Mouse (Mus musculus) limb, embryonic 13.5 days (tissue): ENCODE measurements around the gene Gimap8. TPM values are rescaled to one million over a fixed set of nuclear protein-coding genes. Genes with fewer than 3 reads are reported as not detected.
"Not testable (repeated sequence)": the region's sequence is repeated elsewhere in the genome, so short reads cannot be mapped to it uniquely, and the experiment has no call there.

ENCODE experiments used
- ATAC-seq: fragments of 200-750 bp; cut with Nextera tagmentation; 2 replicates; pipeline ENCODE4 v1.8.0; 2017; ENCODE audit warnings: low read depth, moderate number of reproducible peaks, moderate TSS enrichment; ENCODE audit not compliant: low FRiP score
- H3K27ac ChIP-seq: fragments of 300-500 bp; sonication (generic); 2 replicates; pipeline ENCODE4 v1.5.1; 2015; ENCODE audit warnings: inconsistent platforms, mild to moderate bottlenecking, moderate library complexity
- H3K27me3 ChIP-seq: fragments of 300-500 bp; sonication (generic); 2 replicates; pipeline ENCODE4 v1.6.1; 2015; ENCODE audit warnings: mild to moderate bottlenecking, inconsistent platforms
- H3K36me3 ChIP-seq: fragments of 300-500 bp; sonication (generic); 2 replicates; pipeline ENCODE4 v1.6.1; 2015; ENCODE audit warnings: inconsistent platforms, mild to moderate bottlenecking, moderate library complexity
- H3K4me1 ChIP-seq: fragments of 300-500 bp; sonication (generic); 2 replicates; pipeline ENCODE4 v1.6.1; 2015; ENCODE audit warnings: inconsistent platforms
- H3K4me2 ChIP-seq: fragments of 300-500 bp; sonication (generic); replicated peaks from 2 replicates; pipeline ENCODE4 v1.6.1; 2015; ENCODE audit warnings: inconsistent platforms, mild to moderate bottlenecking, moderate library complexity
- H3K4me3 ChIP-seq: fragments of 300-500 bp; sonication (generic); 2 replicates; pipeline ENCODE4 v1.5.1; 2015; ENCODE audit warnings: moderate library complexity, mild to moderate bottlenecking, inconsistent platforms
- H3K9ac ChIP-seq: fragments of 300-500 bp; sonication (generic); 2 replicates; pipeline ENCODE4 v1.6.1; 2015; ENCODE audit warnings: mild to moderate bottlenecking, inconsistent platforms
- H3K9me3 ChIP-seq: fragments of 300-500 bp; sonication (generic); 2 replicates; pipeline ENCODE4 v1.6.1; 2016; ENCODE audit warnings: inconsistent platforms
- WGBS: fragments of 180-500 bp; shearing (Covaris S2); methylation state at CpG from one replicate; pipeline ENCODE4 v1.1.7; 2015; 5-methylcytosine and 5-hydroxymethylcytosine counted together
- polyA plus RNA-seq: library from polyadenylated mRNA; unstranded; fragments of >200 nt; fragmentation: Nextera tagmentation; extraction: Ambion mirVana; gene quantifications from 2 replicates; pipeline ENCODE4 v1.2.1, GENCODE M21; 2015

Gene Gimap8
- polyA plus RNA-seq, 1 experiment from 2014 or later, result 0.70 TPM

DNA sequence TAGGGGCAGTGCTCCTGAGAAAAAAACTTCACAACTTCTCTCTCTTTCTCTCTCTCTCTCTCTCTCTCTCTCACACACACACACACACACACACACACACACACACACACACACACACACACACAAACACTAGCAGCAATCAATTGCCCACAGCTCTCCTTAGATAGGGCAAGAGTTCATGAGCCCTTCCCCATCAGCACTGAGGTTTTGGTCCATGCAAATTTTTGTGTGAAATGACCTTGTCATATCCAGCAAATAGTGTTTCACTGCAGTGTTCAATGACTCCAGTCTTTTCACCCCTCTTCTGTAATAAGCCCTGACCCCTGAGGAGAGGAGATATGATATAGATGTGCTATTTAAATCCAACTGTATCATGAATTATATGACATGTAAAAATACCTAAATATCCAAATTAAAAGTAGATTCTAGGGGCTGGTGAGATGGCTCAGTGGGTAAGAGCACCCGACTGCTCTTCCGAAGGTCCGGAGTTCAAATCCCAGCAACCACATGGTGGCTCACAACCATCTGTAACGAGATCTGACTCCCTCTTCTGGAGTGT is 36.3 kb downstream of the Gimap8 start:
- 90% methylated on average over 4 of the region's 4 CpGs for WGBS
- not testable (repeated sequence) for H3K27ac ChIP-seq, H3K27me3 ChIP-seq, H3K4me1 ChIP-seq, H3K4me3 ChIP-seq, H3K9ac ChIP-seq, ATAC-seq, H3K9me3 ChIP-seq, H3K36me3 ChIP-seq, H3K4me2 ChIP-seq

DNA sequence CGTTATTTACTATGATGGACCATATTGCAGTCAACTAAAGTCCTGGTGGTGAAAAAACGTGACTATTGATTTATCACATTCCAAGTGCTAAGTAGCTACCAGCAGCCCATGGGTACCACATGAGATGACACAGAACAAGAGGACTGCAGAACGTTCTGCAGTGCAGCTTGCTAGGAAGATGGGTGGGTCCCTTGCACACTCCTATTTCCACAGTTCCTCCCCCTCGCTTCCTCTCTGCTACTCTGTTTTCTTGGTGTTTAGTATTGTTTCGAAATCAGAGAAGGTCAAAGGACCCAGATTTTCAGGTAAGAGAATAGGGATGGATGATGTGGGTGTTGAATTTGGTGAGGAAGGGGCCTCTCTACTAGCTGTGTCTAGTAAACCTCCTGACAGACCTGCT is 37.3 kb downstream of the Gimap8 start, which contains the start of gene Gimap4:
Gene Gimap4, plus strand, starts transcription at position 231 of the 400 bp plus-strand sequence.
- Histone ChIP-seq H3K27me3 (no peaks in the 10 kb centered on the region), H3K4me2 (no peak within 1 kb of the TSS), H3K36me3 (no peaks in the 10 kb centered on the region), H3K9me3 (no peaks in the 10 kb centered on the region), H3K4me1 (no peaks in the 10 kb centered on the region), H3K4me3 (no peak within 1 kb of the TSS), H3K27ac (no peak within 1 kb of the TSS), H3K9ac (no peak within 1 kb of the TSS)
- no peak for ATAC-seq
- 73% methylated on average over 5 of the region's 5 CpGs for WGBS

DNA sequence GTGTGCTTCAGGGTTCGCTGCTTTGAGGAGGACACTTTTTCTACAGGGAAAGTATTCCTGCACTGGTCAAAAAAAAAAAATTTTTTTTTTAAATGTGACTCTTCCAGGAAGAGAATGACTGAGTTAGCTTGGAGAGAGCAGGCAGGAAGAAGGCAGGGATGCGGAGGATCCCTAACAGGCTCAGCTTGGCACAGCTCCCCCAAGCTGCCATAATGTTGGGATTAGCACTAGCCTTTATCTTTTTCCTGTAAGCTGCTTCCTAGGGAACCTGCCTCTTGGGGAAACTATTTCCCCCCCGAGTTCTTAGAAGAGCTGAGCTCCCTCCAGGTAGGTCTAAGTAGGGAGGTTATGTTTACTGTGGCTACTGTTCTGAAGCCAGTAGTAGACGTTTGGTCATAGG is 37.8 kb downstream of the Gimap8 start:
- no peaks in the 10 kb centered on the region for H3K27me3 ChIP-seq
- H3K36me3 ChIP-seq, result no peaks in the 10 kb centered on the region
- no peak for ATAC-seq
- H3K27ac ChIP-seq, result no peak overlapping the region
- 61% methylated on average over 4 of the region's 4 CpGs for WGBS
- no peak overlapping the region for H3K4me2 ChIP-seq
- no peaks in the 10 kb centered on the region for H3K4me1 ChIP-seq
- no peak overlapping the region for H3K4me3 ChIP-seq
- H3K9me3 ChIP-seq, result no peaks in the 10 kb centered on the region
- no peak overlapping the region for H3K9ac ChIP-seq

DNA sequence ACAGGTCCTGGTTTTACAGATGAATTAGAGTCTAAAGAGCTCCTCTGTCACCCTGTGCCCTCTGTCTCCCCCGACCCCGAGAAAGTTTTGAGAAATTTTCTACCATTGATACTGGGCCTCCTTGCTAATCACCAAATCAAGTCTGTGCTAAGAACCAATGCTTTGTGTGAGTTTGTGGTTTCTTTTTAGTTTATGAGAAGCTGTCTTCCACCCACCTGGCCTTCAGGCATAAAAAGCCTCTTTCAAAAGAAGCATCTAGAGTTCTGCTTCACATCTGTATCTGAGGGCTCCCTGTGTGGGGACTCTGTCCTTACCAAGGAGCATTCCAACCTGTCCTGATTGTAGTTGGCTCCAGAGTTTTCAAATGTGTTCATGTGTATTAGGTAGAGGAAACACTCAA is 38.2 kb downstream of the Gimap8 start:
- Histone ChIP-seq H3K27me3 (no peaks in the 10 kb centered on the region), H3K4me2 (no peak overlapping the region), H3K27ac (no peak overlapping the region), H3K36me3 (no peaks in the 10 kb centered on the region), H3K9ac (no peak overlapping the region), H3K4me3 (no peak overlapping the region), H3K4me1 (no peaks in the 10 kb centered on the region), H3K9me3 (no peaks in the 10 kb centered on the region)
- 76% methylated on average over 2 of the region's 2 CpGs for WGBS
- no peak for ATAC-seq

DNA sequence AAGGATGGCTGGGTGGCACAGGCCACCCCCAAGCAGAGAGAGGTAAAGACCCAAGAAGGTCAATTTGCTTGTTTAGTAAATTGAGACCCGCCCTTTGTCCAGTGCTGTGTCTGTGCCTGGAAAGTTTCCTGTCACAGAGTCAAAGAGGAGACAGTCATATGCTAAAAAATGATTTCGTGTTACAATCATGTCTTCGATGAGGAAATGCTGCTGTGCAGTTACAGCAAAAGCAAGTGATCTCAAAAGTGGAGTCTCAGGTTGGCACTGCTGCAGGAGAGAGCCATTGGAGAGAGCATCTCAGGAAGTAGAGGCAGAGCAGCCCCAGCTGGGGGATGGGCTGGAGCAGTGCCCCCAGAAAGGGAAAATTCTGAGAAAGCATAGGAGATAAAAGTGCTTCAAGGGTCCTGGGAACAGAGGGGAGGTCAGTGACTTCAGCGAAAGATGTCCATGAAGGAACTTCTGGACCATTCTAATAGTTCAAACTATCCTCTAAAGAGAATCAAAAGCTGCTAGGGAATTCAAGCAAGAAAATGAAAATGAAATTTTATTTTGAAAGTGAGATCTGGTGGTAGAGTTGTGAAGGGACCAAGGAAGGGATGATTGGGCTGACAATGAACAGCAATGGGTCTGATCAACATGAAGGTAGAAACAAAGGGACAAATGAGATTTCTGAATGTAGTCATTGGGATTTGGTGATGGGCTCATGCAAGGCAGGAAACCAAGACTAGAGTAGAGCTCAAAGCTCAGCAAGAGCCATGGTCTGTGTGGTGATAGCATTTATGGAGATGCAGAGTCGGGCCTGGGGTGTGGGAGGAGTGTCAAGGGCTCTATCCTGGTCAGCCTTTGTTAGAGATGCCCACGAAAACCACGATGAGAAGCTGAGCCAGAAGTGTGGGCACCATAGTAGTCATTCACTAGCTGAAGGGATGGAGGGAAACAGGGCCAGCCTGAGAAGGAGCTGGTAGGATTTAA is 38.9 kb downstream of the Gimap8 start:
- no peak for ATAC-seq
- Histone ChIP-seq H3K9ac (no peak overlapping the region), H3K4me3 (no peak overlapping the region), H3K27ac (no peak overlapping the region), H3K36me3 (no peaks in the 10 kb centered on the region), H3K4me1 (no peaks in the 10 kb centered on the region), H3K9me3 (no peaks in the 10 kb centered on the region), H3K27me3 (no peaks in the 10 kb centered on the region), H3K4me2 (no peak overlapping the region)
- WGBS, result 83% methylated on average over 7 of the region's 7 CpGs

DNA sequence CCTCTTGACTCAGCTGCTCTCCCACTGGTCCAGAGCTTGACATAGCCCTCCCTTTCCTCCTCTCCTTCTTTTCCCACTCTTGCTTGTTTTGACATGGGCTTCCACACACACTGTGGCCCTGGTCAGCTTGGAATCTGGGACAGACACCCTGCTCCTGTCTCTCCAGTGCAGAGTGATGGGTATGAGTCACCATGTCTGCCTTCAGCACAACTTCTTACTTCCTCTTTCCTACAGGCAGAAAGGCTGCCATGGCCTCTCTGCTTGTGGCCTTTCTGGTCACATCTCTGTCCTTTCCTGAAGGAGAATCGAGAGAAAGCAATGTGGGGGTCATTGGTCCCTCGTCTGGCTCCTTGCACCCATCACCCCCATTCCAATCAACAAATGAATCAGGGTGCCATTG is 40.0 kb downstream of the Gimap8 start:
- ATAC-seq, result no peak
- H3K27me3 ChIP-seq, result no peaks in the 10 kb centered on the region

DNA sequence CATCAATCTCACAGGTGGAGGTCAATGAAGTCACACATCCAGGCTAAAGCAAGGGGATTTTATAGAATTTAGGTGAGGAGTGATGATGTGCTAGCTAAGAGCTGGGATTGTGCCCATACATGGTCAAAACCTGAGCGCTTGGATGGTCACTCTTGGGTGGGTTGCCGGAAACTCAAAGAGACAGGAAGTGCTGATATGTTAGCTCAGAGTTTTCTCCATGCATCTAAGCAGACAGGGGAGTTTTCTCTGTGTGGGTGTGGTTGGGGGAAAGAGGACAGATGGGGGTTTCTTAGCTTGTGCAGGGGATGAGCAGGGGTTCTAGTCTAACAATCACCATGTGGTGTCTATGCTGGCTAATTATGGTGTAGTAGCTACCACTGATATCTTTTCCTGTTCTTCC is 42.3 kb downstream of the Gimap8 start:
- 81% methylated on average over 2 of the region's 2 CpGs for WGBS
- Histone ChIP-seq H3K4me2 (no peak overlapping the region), H3K9ac (no peak overlapping the region), H3K4me1 (no peaks in the 10 kb centered on the region), H3K27ac (no peak overlapping the region), H3K36me3 (no peaks in the 10 kb centered on the region), H3K4me3 (no peak overlapping the region), H3K27me3 (no peaks in the 10 kb centered on the region), H3K9me3 (no peaks in the 10 kb centered on the region)
- ATAC-seq, result no peak

More for the DNA sequence above, 40.0 kb downstream of the Gimap8 start:
- Histone ChIP-seq H3K4me3 (no peak overlapping the region), H3K9ac (no peak overlapping the region), H3K4me2 (no peak overlapping the region), H3K36me3 (no peaks in the 10 kb centered on the region), H3K4me1 (no peaks in the 10 kb centered on the region), H3K9me3 (no peaks in the 10 kb centered on the region), H3K27ac (no peak overlapping the region)
- 56% methylated on average over 2 of the region's 2 CpGs for WGBS

DNA sequence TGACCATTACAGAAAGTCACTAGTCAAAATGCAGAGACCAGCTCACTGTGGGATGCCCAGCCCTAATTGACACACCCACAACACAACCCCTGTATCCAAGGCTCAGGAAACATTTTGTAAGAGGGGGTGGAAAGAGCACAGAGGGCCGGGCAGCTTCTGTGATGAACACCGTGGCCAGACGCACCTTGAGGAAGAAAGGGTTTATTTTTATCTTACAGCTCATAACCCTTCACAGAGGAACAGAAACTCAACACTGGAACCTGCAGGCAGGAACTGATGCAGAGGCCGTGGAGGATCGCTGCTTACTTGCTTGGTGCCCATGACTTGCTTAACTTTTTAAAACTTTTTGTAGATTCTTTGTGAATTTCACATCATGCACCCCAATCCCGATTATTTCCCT is 45.9 kb downstream of the Gimap8 start:
- Histone ChIP-seq H3K27ac (no peak overlapping the region), H3K4me2 (no peak overlapping the region), H3K4me1 (no peaks in the 10 kb centered on the region), H3K4me3 (no peak overlapping the region), H3K36me3 (no peaks in the 10 kb centered on the region), H3K27me3 (no peaks in the 10 kb centered on the region), H3K9me3 (no peaks in the 10 kb centered on the region), H3K9ac (no peak overlapping the region)
- no peak for ATAC-seq
- 77% methylated on average over 6 of the region's 6 CpGs for WGBS

DNA sequence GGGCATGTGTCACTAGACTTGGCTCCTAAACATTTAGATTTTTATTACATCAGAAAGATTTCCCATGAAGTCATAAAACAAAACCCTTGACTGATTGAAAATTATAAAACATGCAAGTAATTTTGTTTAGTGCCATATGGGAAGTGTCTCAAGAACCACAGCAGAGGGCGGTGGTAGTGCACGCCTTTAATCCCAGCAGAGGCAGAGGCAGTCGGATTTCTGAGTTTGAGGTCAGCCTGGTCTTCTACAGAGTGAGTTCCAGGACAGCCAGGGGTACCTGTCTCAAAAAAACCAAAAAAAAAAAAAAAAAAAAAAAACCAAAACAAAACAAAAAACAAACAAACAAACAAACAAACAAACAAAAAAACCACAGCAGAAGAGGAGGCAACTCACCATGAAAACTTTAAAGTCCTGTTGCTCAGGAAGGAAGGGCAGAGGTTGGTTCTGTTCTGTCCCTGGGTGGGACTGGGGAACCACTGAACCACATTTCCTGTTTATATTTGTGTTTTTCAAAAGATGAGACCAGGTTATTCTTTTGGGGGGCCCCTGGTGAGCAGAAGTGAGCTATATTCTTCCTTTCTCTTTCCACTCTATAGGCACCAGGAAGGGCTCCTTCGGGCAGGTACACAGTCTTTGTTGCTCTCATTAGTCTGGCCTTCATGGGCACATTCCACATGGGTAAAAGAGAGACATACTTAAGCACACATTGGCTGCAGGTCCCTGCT is 50.0 kb downstream of the Gimap8 start:
- Histone ChIP-seq H3K36me3 (no peaks in the 10 kb centered on the region), H3K9me3 (no peaks in the 10 kb centered on the region), H3K27ac (no peak overlapping the region), H3K4me1 (no peaks in the 10 kb centered on the region), H3K27me3 (no peaks in the 10 kb centered on the region), H3K4me2 (no peak overlapping the region), H3K9ac (no peak overlapping the region), H3K4me3 (no peak overlapping the region)
- ATAC-seq, result no peak
- 80% methylated on average over 4 of the region's 4 CpGs for WGBS

DNA sequence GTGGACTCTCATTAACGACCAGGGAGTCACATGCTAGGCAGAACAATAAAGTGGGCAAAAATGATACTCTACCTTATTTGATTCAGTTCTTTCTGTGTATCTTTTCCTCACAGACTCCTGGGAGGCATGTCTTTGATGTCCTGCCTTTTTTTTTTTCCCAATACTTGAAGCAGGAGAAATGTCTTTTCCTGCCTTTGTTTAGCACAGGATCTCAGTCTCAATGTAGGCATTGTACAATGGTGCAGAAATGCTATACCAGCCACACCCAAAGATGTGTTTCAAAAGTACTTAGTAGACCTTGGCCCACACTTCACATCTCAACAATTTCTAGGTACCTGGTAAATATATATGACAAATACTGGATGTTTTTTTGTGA is 50.5 kb downstream of the Gimap8 start:
- Histone ChIP-seq H3K36me3 (no peaks in the 10 kb centered on the region), H3K27me3 (no peaks in the 10 kb centered on the region)

DNA sequence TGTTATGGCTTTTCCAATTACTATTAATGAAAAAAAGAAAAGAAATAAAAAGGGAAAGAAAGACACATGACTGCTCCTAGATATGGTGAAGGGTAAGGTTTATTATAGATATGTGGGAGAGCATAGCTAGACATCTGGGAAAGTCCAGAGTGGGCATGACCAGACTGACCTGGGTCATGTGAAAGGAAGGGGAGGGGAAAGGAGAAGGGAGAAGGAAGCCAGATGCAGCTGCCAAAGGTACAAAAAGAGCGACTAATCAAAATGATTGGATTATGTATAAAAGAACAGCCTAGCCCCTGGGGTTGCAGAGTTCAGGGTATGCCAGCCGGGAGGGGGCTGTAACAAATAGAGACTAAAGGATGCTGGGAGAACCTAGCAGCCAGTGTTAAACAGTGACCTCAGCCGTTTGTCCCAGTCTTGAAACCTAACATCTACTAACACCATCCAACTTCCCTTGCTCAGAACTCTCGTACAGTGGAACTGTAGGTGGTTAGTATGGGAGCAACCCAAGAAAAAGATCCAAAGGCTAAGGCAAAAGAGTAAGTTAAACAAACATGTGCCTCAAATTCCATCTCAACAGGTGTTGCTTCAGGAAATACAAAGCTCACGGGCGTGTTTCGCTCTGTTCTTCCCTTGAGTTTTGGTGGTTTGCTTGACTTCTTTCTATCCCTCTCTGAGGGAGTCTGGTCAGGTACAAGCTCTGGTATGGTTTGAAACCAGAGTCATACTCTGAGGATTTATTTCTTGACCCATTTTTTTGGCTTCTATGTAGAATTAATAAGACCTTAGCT is 51.2 kb downstream of the Gimap8 start:
- no peaks in the 10 kb centered on the region for H3K27me3 ChIP-seq
- H3K9me3 ChIP-seq, result no peaks in the 10 kb centered on the region
- H3K9ac ChIP-seq, result no peak overlapping the region
- WGBS, result 83% methylated on average over 7 of the region's 7 CpGs
- no peak overlapping the region for H3K4me3 ChIP-seq
- ATAC-seq, result no peak
- no peaks in the 10 kb centered on the region for H3K4me1 ChIP-seq
- H3K36me3 ChIP-seq, result no peaks in the 10 kb centered on the region
- H3K27ac ChIP-seq, result no peak overlapping the region
- no peak overlapping the region for H3K4me2 ChIP-seq

More for the DNA sequence above, 50.5 kb downstream of the Gimap8 start:
- 38% methylated on average over 1 of the region's 1 CpGs for WGBS
- no peak overlapping the region for H3K4me3 ChIP-seq
- no peak for ATAC-seq
- no peak overlapping the region for H3K4me2 ChIP-seq
- H3K9me3 ChIP-seq, result no peaks in the 10 kb centered on the region
- H3K4me1 ChIP-seq, result no peaks in the 10 kb centered on the region
- H3K27ac ChIP-seq, result no peak overlapping the region
- no peak overlapping the region for H3K9ac ChIP-seq

DNA sequence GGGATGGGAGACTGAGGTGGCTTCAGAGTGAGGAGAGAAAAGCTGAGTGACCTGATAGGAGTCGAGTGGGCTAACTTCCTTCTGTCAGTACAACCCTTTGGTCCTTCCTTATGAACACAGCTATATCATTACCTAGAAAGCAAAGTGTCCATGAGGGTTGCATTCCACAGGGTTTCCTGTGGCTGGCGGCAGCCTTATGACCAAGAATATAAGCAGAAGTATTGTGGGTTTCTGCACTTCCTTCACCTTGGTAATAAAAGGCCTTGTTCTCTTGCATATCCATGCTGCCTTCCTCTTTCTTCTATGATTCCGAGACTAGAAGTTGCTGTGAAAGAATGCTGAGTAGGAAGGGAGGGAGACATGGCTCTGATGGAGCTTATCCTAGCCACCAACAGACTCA is 51.9 kb downstream of the Gimap8 start:
- no peaks in the 10 kb centered on the region for H3K4me1 ChIP-seq
- no peak overlapping the region for H3K4me2 ChIP-seq
- no peak overlapping the region for H3K4me3 ChIP-seq
- H3K27me3 ChIP-seq, result no peaks in the 10 kb centered on the region
- H3K27ac ChIP-seq, result no peak overlapping the region
- ATAC-seq, result no peak
- WGBS, result 73% methylated on average over 3 of the region's 3 CpGs
- H3K9me3 ChIP-seq, result no peaks in the 10 kb centered on the region
- no peak overlapping the region for H3K9ac ChIP-seq
- no peaks in the 10 kb centered on the region for H3K36me3 ChIP-seq
